Mouse (Mus musculus) kidney, postnatal 25 days (tissue): ENCODE data around the gene Depp1.

Source experiments
- DNase-seq, 2 experiments: peaks; one replicate each; pipeline ENCODE4 v3.0.0; 2021; ENCODE audit warnings: mixed read lengths in 2 of 2

The Depp1 gene

DNA sequence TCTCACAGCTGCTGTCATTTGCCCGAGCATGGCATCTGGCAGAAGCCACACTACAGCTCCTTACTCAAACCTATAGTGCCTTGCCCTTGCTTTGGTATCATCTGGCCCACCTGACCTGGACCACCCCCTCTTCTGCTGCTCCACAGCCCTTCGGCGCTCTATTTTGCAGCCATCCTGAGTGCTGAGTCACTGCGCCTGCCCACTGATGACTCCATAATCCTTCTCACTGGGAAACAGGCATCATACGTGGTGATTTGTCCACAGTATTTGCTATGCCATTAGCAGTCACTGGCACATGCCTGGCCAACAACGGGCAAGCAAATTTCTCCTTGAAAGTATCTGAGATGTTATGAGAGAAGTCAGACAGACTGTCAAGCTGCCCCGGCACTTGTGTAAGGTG lies 598 bp upstream of the Depp1 start:
- DNase-seq: no peak

DNA sequence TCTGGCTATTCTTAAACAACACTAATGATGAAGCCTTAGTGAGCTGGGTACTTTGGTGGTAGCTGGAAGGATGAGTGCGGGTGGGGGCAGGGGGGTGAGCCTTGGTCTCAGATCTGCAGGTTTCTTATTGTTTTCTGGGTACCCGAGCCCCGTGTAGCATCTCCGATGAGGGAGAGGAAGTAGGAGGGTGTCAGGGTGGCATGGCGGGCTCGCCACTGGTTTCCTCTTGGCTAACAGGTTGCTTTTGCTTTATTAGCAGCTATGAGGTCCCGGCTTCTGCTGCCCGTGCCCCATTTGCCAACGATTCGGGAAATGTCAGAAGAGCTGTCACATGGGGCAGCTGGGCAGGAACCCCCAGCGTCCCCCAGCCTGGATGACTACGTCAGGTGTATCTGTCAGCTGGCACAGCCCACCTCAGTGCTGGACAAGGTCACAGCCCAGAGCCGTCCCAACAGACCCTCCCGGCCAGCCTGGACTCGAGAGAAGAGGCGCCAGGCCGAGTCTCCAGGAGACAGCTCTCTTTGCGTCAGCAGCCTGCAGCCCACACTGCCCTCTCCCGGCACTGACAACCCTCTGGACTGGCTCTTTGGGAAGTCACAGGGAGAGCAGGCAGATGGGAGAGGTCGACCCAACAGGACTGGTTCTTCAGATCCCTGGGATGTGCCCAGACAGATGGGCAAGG lies 1.2 kb downstream of the Depp1 start:
- peak; percentile 71 to 83 for DNase-seq

DNA sequence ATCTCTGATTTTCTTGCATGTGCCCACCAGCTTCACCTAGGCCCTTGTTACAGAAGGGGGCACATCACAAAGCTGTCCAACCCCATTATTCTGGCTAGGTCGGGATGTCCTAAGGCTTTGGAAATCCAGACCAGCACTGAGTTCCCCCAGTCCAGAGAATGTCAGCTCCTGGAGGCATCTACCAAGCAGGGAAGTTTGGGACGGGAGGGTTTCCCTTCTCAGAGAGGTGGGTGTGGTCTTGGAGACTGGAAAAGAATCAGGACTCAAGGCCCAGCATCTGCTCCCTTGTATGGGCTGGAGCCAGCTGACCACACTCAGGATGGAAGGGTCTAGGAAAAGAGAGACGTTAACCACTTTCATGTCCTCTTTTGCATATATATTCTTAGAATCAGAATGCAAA lies 2.8 kb downstream of the Depp1 start:
- no peak for DNase-seq

DNA sequence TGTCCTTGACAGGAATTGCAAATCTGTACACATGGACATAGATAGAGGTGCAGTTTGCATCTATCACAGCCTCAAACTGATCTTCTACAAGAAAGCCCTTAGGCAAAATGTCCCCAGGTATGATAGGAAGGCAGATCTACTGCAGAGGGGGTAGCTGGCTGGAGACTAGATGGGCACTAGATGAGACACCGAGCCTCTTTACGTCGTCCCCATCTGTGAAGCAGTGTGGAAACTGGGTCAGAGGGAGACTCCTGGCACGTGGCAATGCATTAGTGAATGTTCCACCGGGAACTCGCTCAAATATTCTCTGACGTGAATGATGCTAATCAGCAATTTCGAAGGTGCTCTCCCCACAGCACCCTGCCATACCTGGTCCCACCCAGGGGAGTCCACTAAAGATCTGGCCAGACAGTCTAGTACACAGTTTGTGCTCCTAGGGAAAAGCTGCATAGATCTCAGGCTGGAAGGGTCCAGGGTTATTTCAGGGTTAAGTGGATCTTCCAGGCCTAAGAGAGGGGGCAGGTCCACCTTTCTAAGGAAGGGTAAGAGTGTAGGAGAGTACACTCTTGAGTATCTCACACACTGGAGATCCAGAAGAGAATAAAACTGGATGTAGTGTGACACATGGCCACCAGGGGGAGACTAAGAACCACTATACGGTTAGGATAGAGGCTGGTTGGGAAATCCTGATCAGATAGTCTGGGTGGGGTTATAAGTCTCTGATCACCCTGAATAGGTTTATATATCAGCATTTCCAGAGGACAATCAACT lies 3.5 kb downstream of the Depp1 start:
- peak in 1 of 2 experiments; percentile 83 for DNase-seq

DNA sequence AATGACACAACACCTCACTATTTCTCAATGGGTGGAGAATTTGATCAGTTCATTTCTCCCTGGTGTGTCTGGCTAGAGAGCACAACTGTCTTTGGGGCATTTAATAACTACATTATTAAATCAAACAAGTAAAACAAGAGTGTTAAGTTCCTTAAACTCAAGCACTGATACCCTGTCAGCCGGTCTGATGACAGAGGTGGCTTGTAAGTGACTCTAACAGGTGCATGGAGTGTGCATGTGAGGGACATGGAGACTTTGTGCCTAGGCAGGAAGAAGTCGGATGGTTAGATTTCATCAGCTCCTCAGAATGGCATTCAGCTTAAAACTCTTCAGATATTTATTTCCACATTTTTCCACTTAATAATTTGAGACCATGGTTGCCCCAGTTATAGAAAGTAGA lies 13.0 kb downstream of the Depp1 start:
- no peak for DNase-seq

DNA sequence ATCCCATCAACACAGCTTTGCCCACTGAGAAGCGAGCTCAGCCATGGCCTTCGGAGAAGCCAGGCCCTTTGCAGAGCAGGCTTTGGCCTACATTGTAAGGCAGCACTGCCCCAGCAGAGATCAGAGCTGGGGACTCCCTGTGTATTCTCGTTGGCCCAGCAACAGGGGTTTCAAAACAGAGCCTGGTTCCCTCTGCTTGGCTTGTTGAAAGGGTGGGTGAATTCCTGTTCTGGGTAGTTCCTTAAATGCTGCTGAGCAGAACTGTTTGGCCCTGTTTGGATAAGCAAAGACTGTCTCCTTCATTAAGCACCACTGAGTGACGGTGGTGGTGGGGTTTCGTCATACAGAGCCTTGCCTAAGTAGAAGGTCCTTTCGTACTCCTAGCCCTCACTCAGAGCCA lies 13.6 kb downstream of the Depp1 start:
- no peak for DNase-seq

DNA sequence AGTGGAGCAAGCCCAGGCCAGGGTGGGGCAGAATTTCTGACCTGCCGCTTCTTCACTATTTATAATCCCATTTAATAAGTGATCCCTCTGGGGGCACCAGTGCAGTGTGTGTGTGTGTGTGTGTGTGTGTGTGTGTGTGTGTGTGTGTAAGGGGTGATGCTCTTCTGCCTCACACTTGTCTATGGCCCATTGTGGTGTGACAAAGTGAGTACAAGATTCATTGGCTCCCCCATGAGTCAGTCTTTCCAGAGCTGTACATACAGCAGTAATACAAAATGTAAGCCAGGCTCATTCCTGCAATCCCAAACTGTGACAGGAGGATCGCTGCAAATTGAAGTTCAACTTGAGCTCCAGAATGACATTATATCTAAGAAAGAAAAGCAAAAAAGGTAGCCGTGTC lies 14.4 kb downstream of the Depp1 start:
- DNase-seq: no peak

DNA sequence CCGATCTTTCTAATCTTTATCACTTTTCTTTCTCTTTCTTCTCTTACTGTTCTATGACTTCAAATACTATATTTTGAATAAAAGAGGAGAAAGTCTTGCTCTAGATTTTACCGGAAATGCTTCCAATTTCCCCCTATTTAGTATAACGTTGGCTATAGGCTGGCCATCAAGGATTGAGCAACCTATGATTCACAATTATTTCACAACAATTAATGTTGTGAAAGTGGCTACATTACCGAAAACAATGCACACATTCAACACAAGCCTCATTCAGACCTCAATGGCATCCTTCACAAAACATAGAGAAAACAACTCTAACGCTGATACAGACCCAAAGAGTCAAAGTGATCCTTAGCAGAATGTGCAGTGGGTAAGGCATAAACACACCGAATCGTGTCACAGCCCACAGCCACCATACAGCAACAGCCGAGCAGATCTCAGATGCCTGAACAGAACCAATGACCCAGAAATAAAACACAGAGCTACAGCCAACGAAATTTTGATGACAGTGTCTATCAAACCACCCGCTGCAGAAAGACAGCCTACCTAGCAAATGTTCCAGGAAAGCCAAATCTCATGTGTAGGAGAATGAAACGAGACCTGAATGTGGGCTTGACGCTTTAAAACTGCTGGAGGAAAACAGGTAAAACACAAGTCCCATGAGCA lies 15.8 kb downstream of the Depp1 start:
- DNase-seq: no peak

DNA sequence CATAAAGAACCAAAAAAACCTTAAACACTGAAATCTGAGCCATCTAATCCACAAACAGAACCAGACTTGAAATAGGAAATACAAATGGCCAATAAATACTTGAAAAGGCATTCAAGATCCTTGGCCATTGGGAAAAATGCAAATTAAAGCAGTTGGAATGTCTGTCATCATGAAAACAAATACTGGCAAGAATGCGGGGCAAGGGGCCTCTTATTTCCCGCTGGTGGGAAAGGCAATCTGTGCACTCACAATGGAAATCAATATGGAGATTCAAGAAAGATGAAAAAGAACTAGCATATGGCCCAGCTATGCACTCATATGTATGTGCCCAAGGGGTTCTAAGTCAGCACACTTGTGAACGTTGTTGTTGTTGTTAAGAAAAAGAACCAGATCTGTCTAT lies 16.5 kb downstream of the Depp1 start:
- DNase-seq: no peak

DNA sequence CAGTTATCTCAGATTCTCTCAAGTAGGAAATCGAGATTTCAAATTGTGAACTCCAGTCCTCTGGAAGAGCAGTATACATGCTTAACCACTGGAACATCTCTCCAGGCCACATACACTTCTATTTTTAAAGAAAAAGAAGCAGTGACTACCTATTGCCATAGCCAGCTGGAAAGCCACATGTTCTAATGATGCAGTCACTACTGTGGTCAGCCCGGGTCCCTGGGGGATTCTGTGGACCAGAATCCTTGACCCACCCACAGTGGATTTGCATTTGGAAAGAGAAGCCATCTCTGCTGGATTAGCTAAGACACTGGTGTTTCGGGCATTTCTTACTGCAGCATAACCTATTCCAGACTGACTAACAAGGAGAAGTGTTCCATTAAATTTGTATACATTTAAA lies 17.0 kb downstream of the Depp1 start:
- no peak for DNase-seq

DNA sequence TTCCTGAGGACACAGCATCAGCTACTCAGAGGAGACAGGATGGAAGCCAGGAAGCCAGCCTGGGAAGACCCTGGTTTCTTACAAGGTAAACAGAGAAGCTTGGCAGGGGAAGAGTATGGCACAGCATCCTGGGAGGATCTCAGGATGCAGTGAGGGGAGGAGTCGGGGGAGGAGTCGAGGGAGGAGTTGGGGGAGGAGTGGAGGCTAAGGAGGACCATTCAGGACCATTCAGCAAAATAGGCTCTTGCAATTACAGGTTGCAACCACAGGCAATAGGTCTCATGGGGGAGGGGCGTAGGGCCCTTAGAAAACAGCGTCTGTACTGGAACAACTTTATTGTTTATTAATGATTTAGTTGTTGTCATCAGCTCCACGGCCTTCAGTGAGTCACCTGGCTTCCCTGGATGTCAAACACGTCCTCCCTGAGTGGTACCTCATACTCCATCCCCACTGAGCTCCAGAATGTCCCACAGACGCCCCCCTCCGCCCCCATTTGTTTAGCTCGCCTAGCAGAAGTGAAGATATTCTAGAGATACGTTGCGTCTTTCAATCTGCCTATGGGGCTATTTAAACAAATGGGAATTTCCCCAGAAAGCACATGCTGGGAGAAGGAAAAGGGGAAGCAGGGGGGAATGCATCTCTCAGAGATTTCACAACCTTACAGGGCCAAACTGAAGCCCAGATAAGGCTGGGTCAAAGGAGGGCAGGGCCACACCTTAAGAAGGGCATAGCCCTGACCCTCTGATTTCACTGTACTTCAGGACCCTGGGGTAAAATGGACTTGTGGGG lies 18.5 kb downstream of the Depp1 start:
- DNase-seq: peak in 1 of 2 experiments; percentile 36

DNA sequence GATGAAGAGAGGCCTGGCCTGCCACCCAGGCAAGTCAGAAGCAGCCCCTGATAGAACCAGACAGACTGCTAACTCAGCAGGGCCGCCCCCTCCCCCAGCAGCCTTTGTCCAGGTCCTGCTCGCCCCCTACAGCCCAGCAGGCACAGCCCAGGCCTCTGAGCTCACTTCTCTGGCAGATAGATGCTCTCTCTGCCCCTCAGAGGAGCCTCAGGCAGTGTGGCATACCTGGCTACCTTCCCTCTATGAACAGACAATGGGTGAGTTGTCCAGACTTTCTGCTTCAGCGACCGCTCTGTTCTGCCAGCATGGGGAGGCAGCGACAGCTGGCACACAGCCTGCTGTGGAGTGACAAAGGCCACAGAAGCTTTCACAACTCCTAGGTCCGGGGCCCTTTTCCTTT lies 19.7 kb downstream of the Depp1 start:
- peak; percentile 47 to 60 for DNase-seq

DNA sequence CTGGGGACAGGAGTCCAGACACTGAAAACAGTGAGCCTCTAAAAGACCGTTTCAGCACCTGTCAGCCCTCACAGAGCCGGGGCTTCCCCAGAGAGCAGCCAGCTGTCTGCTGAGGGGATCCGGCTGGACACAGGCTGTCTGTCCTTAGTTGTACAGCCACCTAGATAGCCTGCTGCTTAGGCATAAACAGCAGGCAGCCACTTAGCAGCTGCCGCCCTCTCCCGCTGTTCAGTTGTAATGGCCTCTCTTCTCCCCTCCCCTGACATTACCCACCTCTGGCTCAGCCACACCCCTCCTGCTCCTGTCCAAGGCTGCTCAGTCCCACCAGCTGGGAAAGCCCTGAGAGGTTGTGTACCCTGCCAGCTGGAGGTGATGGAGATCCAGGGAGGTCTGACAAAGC lies 20.6 kb downstream of the Depp1 start:
- peak in 1 of 2 experiments; percentile 28 for DNase-seq

DNA sequence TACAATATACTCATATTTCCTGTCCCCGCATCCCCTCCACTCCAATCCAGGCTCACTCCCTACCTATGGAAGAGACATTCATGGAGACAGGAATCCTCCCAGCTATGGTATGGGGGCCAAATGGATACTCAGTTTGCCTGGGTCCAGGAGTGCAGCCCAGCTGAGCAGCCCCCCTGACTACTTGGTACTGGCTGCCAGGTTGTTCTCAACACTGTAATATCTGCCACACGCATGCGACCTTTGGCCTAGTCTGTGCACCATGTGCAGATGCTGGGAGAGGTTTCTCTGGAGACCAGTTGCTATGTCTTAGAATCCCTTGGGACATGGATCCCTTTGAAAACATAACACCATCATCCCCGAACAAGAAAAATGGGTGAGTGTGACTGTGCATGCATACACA lies 21.4 kb downstream of the Depp1 start:
- DNase-seq: peak in 1 of 2 experiments; percentile 20

DNA sequence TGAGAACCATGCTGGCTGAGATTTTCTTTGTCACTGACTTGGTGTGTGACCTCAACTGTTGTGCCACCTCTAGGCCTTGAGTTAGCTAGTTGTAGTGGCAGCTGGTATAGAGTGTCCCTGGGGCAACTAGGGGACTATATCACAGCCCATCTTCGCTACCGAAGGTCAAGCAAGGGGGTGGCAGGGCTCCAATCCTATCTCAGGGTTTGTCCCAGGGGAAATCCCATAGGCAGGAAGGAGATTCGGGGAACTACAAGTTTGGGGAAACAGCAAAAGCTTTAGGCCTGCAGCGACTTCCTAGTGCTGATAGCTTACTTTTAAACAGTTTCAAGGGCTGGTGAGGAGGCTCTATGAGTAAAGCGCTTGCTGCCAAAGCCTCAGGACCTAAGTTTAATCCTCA lies 21.9 kb downstream of the Depp1 start:
- peak in 1 of 2 experiments; percentile 23 for DNase-seq

DNA sequence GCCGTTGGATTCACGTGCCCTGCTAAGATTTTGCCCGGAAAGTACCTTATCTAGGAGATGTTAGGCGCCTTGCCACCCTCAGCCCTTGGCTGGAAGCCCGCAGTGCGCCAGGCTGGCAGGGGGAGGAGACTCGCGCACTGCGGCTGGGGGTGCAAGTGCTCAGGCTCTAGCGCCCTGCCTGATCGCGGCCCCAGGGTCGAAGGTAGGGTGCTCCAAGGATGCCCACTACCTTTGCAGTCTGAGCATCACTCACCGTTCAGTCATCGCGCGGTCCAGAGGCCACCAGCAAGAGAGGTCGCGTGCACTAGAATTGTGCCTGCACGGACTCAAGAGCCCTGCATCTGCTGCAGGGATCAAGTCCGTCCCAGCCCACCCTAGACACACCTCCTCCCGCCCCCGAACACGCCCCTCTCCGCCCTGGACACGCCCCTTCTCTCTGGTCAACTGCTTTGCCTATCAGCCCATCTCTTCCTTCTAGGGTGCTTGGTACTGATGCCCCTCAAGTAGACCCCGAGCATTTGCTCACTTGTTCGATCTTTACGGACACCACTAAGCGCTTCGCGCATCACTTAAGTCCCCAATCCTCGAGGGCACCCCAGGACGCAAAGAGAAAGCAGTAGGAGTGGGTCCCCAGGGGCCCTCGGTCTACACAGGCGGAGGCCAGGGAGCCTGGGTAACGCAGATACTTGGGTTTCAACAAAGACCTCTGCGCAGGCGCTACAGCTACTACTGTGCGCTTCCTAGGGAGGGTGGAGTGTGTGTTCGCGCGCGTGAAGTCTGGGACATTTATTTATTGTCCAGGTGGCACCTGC lies 23.3 kb downstream of the Depp1 start, which contains the start of gene Rassf4:
Gene Rassf4 (minus strand): TSS at position 482 of the 812 bp plus-strand sequence.
- peak; percentile 78 to 82 for DNase-seq

DNA sequence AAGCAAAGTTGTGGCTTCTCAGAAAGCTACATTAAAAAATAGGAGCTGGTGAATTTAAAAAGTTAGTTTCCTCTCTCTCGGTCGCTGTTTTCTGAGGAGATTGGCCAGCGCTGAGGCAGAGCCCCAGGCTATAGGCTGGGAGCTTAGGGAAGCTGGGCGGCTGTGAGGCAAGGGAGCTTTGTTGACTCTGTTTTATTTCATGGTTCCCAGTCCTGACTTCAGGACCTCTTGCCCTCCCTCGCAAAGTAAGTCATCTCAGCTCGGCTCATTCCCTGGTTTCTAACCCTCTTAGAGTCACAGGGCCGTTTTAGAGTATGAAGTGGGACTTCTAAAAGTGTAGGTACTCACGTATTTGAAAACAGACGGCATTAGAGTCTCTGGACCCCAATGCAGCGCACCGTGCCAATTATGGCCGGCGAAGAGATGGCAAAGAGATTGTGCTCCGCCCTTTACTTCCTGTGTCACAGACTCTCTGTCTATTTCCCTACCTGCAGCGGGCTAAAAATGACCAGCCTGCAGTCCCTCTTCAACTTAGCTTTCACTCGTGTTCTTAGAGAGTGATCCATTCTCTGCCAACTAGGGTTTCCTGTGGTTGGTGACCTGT lies 24.0 kb downstream of the Depp1 start:
- peak in 1 of 2 experiments; percentile 40 for DNase-seq

DNA sequence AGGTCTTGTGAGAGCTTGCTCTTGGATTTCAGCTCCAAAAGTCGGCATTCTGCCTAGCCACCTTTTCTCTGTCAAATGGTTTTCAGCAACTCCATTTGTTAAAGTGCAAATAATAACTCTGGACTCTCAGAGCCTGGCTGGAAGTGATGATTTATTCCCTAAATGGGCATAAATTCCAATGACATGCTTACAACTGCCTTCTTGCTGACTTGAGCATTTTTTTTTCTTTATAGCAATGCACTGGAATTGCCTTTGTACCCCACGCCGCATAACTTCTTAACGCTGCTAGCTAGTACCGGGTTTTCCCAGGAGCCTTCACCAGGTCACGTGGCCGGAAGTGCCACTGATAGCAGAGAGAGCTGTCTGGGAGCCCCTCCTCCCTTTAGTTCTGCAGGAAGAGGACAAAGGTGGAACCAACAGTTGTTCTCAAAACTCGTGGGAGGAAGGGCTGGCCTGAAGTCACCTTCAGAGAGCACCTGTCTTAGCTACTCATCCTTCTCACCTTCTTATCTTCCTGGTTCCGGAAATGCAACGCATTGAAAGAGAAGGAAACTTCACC lies 26.0 kb downstream of the Depp1 start:
- peak; percentile 28 to 60 for DNase-seq

DNA sequence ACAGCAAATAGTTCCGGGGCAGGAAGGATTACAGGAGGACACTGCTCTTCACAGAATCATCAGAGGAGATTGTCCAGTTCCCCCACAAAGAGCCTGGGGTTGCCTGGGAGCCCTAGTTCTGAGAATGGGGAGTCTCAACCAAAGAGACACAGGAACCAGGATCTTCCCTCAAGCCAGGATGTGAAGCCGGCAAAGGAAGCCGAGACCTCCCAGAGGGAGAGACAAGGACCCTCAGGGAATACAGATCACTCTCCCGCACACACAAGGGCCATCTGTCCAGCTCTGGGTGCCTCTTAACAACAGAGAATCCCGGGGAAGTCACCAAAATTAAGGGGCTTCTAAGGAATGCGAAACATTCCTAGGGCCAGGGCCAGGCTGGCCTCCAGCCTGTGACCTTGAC lies 26.9 kb downstream of the Depp1 start:
- DNase-seq: peak in 1 of 2 experiments; percentile 20

DNA sequence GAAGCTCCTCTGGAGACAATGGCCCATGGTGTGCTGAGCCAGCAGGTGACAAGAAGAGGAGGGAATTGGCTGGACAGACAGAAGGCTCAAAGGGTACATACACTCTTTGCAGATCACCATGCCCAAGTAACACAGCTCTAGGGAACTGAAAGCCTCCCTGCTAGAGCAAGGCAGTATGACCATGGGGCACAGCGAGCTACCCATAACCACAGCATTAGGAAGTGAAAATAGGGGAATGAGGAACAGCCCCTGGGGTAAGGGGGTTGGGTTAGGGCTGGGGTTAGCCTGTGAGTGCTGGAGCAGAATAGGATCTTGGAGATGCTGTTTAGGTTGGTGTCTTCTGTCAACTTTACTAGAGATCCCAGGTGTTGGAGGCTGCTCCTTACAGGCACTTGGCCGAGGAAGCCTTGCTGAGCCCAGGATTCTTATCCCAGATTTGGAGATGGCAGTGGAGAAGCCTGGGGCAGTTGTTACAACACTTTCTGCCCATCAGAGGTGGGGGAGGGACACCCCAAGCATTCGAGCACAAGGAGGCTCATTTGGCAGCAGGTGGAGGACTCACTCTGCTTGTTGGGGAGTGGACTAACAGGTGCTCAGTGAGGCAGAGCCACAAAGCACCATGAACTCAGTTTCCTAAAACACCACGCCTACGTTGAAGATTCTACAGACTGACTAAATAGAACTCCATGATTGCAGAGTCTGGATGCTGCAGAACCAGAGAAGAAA lies 29.3 kb downstream of the Depp1 start:
- DNase-seq: no peak

DNA sequence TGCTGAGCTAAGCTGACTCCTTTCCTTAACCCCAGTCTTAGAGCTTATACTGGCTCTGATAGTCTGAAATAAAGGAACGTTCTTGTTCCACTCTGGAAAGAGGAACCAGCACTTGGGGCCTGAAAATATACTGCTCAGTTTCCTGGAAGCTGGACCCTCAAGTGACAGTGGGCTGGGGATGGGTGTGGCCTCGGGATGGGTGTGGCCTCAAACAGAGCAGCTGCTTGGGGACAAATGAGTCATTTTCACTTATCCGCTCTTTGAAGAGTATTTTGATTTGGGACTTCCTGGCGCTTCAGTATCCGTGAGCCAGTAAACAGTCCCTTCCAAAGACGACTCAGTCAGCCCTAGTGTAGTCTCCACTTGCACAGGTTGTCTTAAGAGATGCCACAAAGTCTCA lies 31.9 kb downstream of the Depp1 start:
- peak in 1 of 2 experiments; percentile 52 for DNase-seq
